Mouse (Mus musculus): Measurements from ENCODE around the gene Serinc5. TPM values are rescaled to one million over a fixed set of nuclear protein-coding genes. Genes with fewer than 3 reads are reported as not detected.

Serinc5 gene
- total RNA-seq, 4 experiments from 2014 or later = 67.0 to 71.5 (median 69.2) TPM

- no peak for DNase-seq (ENCODE audit: low spot score in 2 of 2)
These were observed 129.0 kb downstream of the Serinc5 start for GRCm38 (mm10) chr13:92739858-92740257.

- no peak for DNase-seq (ENCODE audit: low spot score in 2 of 2)
These were observed 129.9 kb downstream of the Serinc5 start for GRCm38 (mm10) chr13:92740671-92741270.

- no peak for DNase-seq (ENCODE audit: low spot score in 2 of 2)
These were observed 132.0 kb downstream of the Serinc5 start for GRCm38 (mm10) chr13:92742886-92743285.

GRCm38 (mm10) chr13:92743337-92743736 lies 132.4 kb downstream of the Serinc5 start:
- no peak for DNase-seq (ENCODE audit: low spot score in 2 of 2)

- peak in 1 of 2 experiments; percentile 51 for DNase-seq (ENCODE audit: low spot score in 2 of 2)
These were observed 140.2 kb downstream of the Serinc5 start for GRCm38 (mm10) chr13:92750976-92751518.

- peak; percentile 85 to 92 for DNase-seq (ENCODE audit: low spot score in 2 of 2)
These were observed 141.1 kb downstream of the Serinc5 start for GRCm38 (mm10) chr13:92751726-92752565.

- no peak for DNase-seq (ENCODE audit: low spot score in 2 of 2)
These were observed 142.8 kb downstream of the Serinc5 start for GRCm38 (mm10) chr13:92753676-92754075.

- DNase-seq (ENCODE audit: low spot score in 2 of 2) = no peak
These were observed 144.1 kb downstream of the Serinc5 start for GRCm38 (mm10) chr13:92755036-92755435.

GRCm38 (mm10) chr13:92757972-92758585 lies 147.2 kb downstream of the Serinc5 start:
- no peak for DNase-seq (ENCODE audit: low spot score in 2 of 2)

GRCm38 (mm10) chr13:92759096-92759495 lies 148.2 kb downstream of the Serinc5 start:
- no peak for DNase-seq (ENCODE audit: low spot score in 2 of 2)

GRCm38 (mm10) chr13:92760519-92760918 lies 149.6 kb downstream of the Serinc5 start:
- peak in 1 of 2 experiments; percentile 70 for DNase-seq (ENCODE audit: low spot score in 2 of 2)

Other genes with a start within 250 kb of the Serinc5 start
- 10 to 100 TPM; 20.0 to 21.2 (median 20.7) TPM for gene Ankrd34b, start 185.2 kb upstream of the Serinc5 start, total RNA-seq (2022)
- gene Fam151b, start 127.1 kb upstream of the Serinc5 start, total RNA-seq (2022) = 10 to 100 TPM; 10.5 to 11.7 (median 10.8) TPM
- gene Zfyve16, start 80.2 kb upstream of the Serinc5 start, total RNA-seq (2022) = 10 to 100 TPM; 16.0 to 19.7 (median 17.3) TPM
- not detected for gene Spz1, start 34.9 kb upstream of the Serinc5 start, total RNA-seq (2022)
- gene Thbs4, start 183.7 kb downstream of the Serinc5 start, total RNA-seq (2022) = 10 to 100 TPM; 11.1 to 16.7 (median 13.9) TPM
- 10 to 100 TPM; 28.9 to 39.7 (median 32.3) TPM for gene Mtx3, start 233.7 kb downstream of the Serinc5 start, total RNA-seq (2022)